Mouse (Mus musculus): ENCODE data around the gene Plk1.

GRCm38 (mm10) chr7:122170705-122171104, 11.5 kb downstream of the Plk1 start:
- TF ChIP-seq CTCF (IDR thresholded peaks at IDR 0.05; ENCODE audit: low read depth, low read length) (no peak), POLR2A (IDR thresholded peaks at IDR 0.05; ENCODE audit: extremely low read depth, insufficient read depth, low read length) (no peak)

Data from liver, adult 2 months (tissue).